Mouse (Mus musculus): Measurements from ENCODE around the gene Jazf1.

DNA sequence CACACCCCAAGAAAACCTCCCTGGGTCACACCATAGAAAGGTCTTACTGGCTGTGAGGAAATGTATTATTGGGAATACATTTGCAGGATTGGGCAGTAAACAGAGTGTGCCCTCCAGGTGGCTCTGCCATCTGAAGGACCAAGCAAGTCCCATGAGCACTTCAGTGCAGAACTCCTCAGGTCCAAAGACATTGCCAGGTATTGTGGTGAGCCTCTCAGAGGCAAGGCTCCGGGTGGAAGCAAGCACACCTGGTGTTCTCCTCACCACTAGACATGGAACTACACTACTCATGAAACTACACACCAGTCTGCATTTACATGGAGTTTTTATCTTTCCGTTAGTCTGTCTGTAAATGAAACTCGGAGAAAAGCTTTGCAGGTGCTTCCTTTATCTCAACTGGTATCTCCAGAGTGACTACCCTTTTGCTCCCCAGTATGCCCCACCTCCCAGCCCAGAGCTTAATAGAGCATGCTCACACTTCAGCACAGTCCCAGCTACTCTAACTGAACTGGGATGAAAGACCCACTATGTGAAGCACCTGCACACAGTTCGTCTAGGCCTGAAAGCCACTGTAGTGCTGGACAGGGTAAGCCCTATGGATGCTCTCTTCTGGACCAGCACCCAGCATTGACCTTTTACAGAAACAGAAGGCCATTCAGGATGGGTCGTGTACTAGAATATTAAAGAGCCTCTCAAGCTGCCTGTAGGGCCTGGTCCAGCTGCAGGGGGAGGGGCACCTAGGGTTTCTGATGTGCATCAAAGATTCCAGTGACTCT lies 156.1 kb downstream of the Jazf1 start:
- TF ChIP-seq GATA1 (IDR thresholded peaks at IDR 0.05; ENCODE audit: borderline replicate concordance, low read length) (no peak), FLI1 (IDR thresholded peaks at IDR 0.05; ENCODE audit: low read length) (no peak)

All from megakaryocyte, embryonic 14.5 days (primary cell).